Mouse (Mus musculus) adrenal gland, adult 18-20 months (tissue): ENCODE measurements around the gene Arvcf. TPM values are rescaled to one million over a fixed set of nuclear protein-coding genes. Genes with fewer than 3 reads are reported as not detected.

Experiments used
- DNase-seq, 2 experiments: peaks; one replicate each; pipeline ENCODE4 v3.0.0; 2021 to 2022; ENCODE audit warnings: low spot score in 2 of 2
- total RNA-seq, 2 experiments: library from RNA; stranded (reverse); gene quantifications; 1 replicate in 1 of 2; 2 replicates in 1 of 2; pipeline ENCODE4 v1.2.3; 2021

Arvcf gene
- total RNA-seq, 2 experiments from 2014 or later, result 26.6 to 27.5 TPM

GRCm38 (mm10) chr16:18405876-18406275, 57.9 kb downstream of the Arvcf start:
- no peak for DNase-seq

- DNase-seq, result peak in 1 of 2 experiments; percentile 59
Observed at GRCm38 (mm10) chr16:18406293-18406692, 58.3 kb downstream of the Arvcf start.

- no peak for DNase-seq
Observed at GRCm38 (mm10) chr16:18407912-18408311, 59.9 kb downstream of the Arvcf start.

- DNase-seq, result no peak
Observed at GRCm38 (mm10) chr16:18409776-18410175, 61.8 kb downstream of the Arvcf start.

- no peak for DNase-seq
Observed at GRCm38 (mm10) chr16:18410418-18410817, 62.4 kb downstream of the Arvcf start.

- DNase-seq, result no peak
Observed at GRCm38 (mm10) chr16:18411026-18411649, 63.2 kb downstream of the Arvcf start.

- peak; percentile 55 to 59 for DNase-seq
Observed at GRCm38 (mm10) chr16:18411802-18412476, 64.0 kb downstream of the Arvcf start.

GRCm38 (mm10) chr16:18413032-18413816, 65.2 kb downstream of the Arvcf start:
- DNase-seq, result no peak

GRCm38 (mm10) chr16:18416094-18416761, 68.2 kb downstream of the Arvcf start:
- peak; percentile 29 to 58 for DNase-seq

GRCm38 (mm10) chr16:18416837-18417236, 68.9 kb downstream of the Arvcf start:
- DNase-seq, result no peak

- DNase-seq, result no peak
Observed at GRCm38 (mm10) chr16:18417491-18417890, 69.5 kb downstream of the Arvcf start.

- DNase-seq, result no peak
Observed at GRCm38 (mm10) chr16:18418756-18419602, 71.0 kb downstream of the Arvcf start.

- DNase-seq, result no peak
Observed at GRCm38 (mm10) chr16:18419603-18420026, 71.6 kb downstream of the Arvcf start.

GRCm38 (mm10) chr16:18420571-18420970, 72.6 kb downstream of the Arvcf start:
- no peak for DNase-seq

- DNase-seq, result no peak
Observed at GRCm38 (mm10) chr16:18423203-18423914, 75.4 kb downstream of the Arvcf start.

- DNase-seq, result no peak
Observed at GRCm38 (mm10) chr16:18423915-18424265, 75.9 kb downstream of the Arvcf start.

GRCm38 (mm10) chr16:18424364-18425045, 76.5 kb downstream of the Arvcf start:
- DNase-seq, result no peak

- no peak for DNase-seq
Observed at GRCm38 (mm10) chr16:18425475-18426214, 77.7 kb downstream of the Arvcf start.
